Mouse (Mus musculus) stomach, embryonic 15.5 days (tissue): ENCODE results near the gene Oscp1. TPM values are rescaled to one million over a fixed set of nuclear protein-coding genes. Genes with fewer than 3 reads are reported as not detected.

Source experiments
- ATAC-seq: fragments of 200-750 bp; cut with Nextera tagmentation; 2 replicates; pipeline ENCODE4 v1.8.0; 2017; ENCODE audit warnings: low read depth, moderate number of reproducible peaks, moderate TSS enrichment; ENCODE audit not compliant: insufficient read depth, low FRiP score
- H3K27ac ChIP-seq: fragments of 300-500 bp; sonication (generic); 2 replicates; pipeline ENCODE4 v1.5.1; 2015; ENCODE audit warnings: mild to moderate bottlenecking, inconsistent platforms
- H3K27me3 ChIP-seq: fragments of 300-500 bp; sonication (generic); replicated peaks from 2 replicates; pipeline ENCODE4 v1.6.1; 2015; ENCODE audit warnings: inconsistent platforms
- H3K36me3 ChIP-seq: fragments of 300-500 bp; sonication (generic); 2 replicates; pipeline ENCODE4 v1.6.1; 2015; ENCODE audit warnings: inconsistent platforms
- H3K4me1 ChIP-seq: fragments of 300-500 bp; sonication (generic); 2 replicates; pipeline ENCODE4 v1.6.1; 2015; ENCODE audit warnings: inconsistent platforms
- H3K4me2 ChIP-seq: fragments of 300-500 bp; sonication (generic); 2 replicates; pipeline ENCODE4 v1.6.1; 2015; ENCODE audit warnings: mild to moderate bottlenecking, inconsistent platforms
- H3K4me3 ChIP-seq: fragments of 300-500 bp; sonication (generic); replicated peaks from 2 replicates; pipeline ENCODE4 v1.5.1; 2015; ENCODE audit warnings: inconsistent platforms
- H3K9ac ChIP-seq: fragments of 300-500 bp; sonication (generic); 2 replicates; pipeline ENCODE4 v1.6.1; 2015; ENCODE audit warnings: inconsistent platforms
- H3K9me3 ChIP-seq: fragments of 300-500 bp; sonication (generic); 2 replicates; pipeline ENCODE4 v1.6.1; 2016; ENCODE audit warnings: inconsistent platforms
- WGBS: fragments of 180-500 bp; shearing (Covaris S2); methylation state at CpG from one replicate; pipeline ENCODE4 v1.1.7; 2015; 5-methylcytosine and 5-hydroxymethylcytosine counted together
- polyA plus RNA-seq: library from polyadenylated mRNA; unstranded; fragments of >200 nt; fragmentation: Nextera tagmentation; extraction: Ambion mirVana; gene quantifications from 2 replicates; pipeline ENCODE4 v1.2.1, GENCODE M21; 2015

The Oscp1 gene
- polyA plus RNA-seq: 13.5 and 13.9 TPM in 2 replicates

- WGBS: under 1% methylated on average over 57 of the region's 57 CpGs
- H3K4me1 ChIP-seq: peaks cover 14% of the 10 kb centered on the region
- H3K4me3 ChIP-seq: peak within 1 kb of the TSS; percentile 75
Observed at GRCm38 (mm10) chr4:126058134-126058996, at the start of gene Oscp1. Oscp1 (plus strand) TSS chr4:126058565.

GRCm38 (mm10) chr4:126017676-126018332 is 40.6 kb upstream of the Oscp1 start:
- WGBS: 73% methylated on average over 7 of the region's 7 CpGs
- Histone ChIP-seq H3K27ac (no peak overlapping the region), H3K9me3 (no peaks in the 10 kb centered on the region), H3K9ac (no peak overlapping the region), H3K4me1 (no peaks in the 10 kb centered on the region), H3K4me2 (no peak overlapping the region), H3K4me3 (no peak overlapping the region), H3K27me3 (no peaks in the 10 kb centered on the region), H3K36me3 (no peaks in the 10 kb centered on the region)
- no peak for ATAC-seq

More at GRCm38 (mm10) chr4:126058134-126058996, at the start of gene Oscp1:
- Histone ChIP-seq H3K36me3 (peaks cover 11% of the 10 kb centered on the region), H3K27ac (peak within 1 kb of the TSS; percentile 36; the same call in 1 of the 2 replicates), H3K9ac (peak within 1 kb of the TSS; percentile 46), H3K9me3 (no peaks in the 10 kb centered on the region), H3K27me3 (no peaks in the 10 kb centered on the region), H3K4me2 (peak within 1 kb of the TSS; percentile 94)
- ATAC-seq: peak; percentile 98

GRCm38 (mm10) chr4:126018966-126019538 is 39.3 kb upstream of the Oscp1 start:
- H3K4me1 ChIP-seq: no peaks in the 10 kb centered on the region
- WGBS: 72% methylated on average over 11 of the region's 11 CpGs
- no peaks in the 10 kb centered on the region for H3K27me3 ChIP-seq
- H3K36me3 ChIP-seq: no peaks in the 10 kb centered on the region
- no peak overlapping the region for H3K9ac ChIP-seq
- H3K27ac ChIP-seq: no peak overlapping the region
- ATAC-seq: no peak
- H3K4me3 ChIP-seq: no peak overlapping the region
- no peak overlapping the region for H3K4me2 ChIP-seq
- no peaks in the 10 kb centered on the region for H3K9me3 ChIP-seq

GRCm38 (mm10) chr4:126024303-126024900 is 34.0 kb upstream of the Oscp1 start, which contains the start of gene Csf3r:
Csf3r (plus strand) TSS chr4:126024550.
- ATAC-seq: no peak

GRCm38 (mm10) chr4:126025801-126026200 is 32.6 kb upstream of the Oscp1 start:
- no peak overlapping the region for H3K4me3 ChIP-seq
- WGBS: 78% methylated on average over 5 of the region's 5 CpGs
- no peaks in the 10 kb centered on the region for H3K27me3 ChIP-seq
- no peak overlapping the region for H3K9ac ChIP-seq
- ATAC-seq: no peak
- H3K4me1 ChIP-seq: no peaks in the 10 kb centered on the region
- no peak overlapping the region for H3K27ac ChIP-seq
- H3K9me3 ChIP-seq: no peaks in the 10 kb centered on the region
- H3K4me2 ChIP-seq: no peak overlapping the region
- H3K36me3 ChIP-seq: no peaks in the 10 kb centered on the region

More at GRCm38 (mm10) chr4:126024303-126024900, 34.0 kb upstream of the Oscp1 start, which contains the start of gene Csf3r:
- Histone ChIP-seq H3K36me3 (no peaks in the 10 kb centered on the region), H3K9me3 (no peaks in the 10 kb centered on the region), H3K27ac (no peak within 1 kb of the TSS), H3K4me1 (no peaks in the 10 kb centered on the region), H3K4me3 (0 out of 2 replicates have a peak within 1 kb of the TSS, but pooled peaks have one; percentile 2), H3K27me3 (no peaks in the 10 kb centered on the region), H3K9ac (no peak within 1 kb of the TSS), H3K4me2 (no peak within 1 kb of the TSS)
- WGBS: 36% methylated on average over 16 of the region's 16 CpGs

GRCm38 (mm10) chr4:126027980-126028379 is 30.4 kb upstream of the Oscp1 start:
- Histone ChIP-seq H3K27ac (no peak overlapping the region), H3K27me3 (no peaks in the 10 kb centered on the region), H3K4me2 (no peak overlapping the region), H3K4me1 (no peaks in the 10 kb centered on the region), H3K4me3 (no peak overlapping the region), H3K36me3 (no peaks in the 10 kb centered on the region), H3K9me3 (no peaks in the 10 kb centered on the region), H3K9ac (no peak overlapping the region)
- 75% methylated on average over 3 of the region's 3 CpGs for WGBS
- ATAC-seq: no peak

GRCm38 (mm10) chr4:126029042-126029441 is 29.3 kb upstream of the Oscp1 start:
- no peaks in the 10 kb centered on the region for H3K36me3 ChIP-seq
- H3K4me1 ChIP-seq: no peaks in the 10 kb centered on the region
- no peak overlapping the region for H3K9ac ChIP-seq
- no peak for ATAC-seq
- no peak overlapping the region for H3K27ac ChIP-seq
- H3K27me3 ChIP-seq: no peaks in the 10 kb centered on the region
- WGBS: 62% methylated on average over 3 of the region's 3 CpGs
- H3K9me3 ChIP-seq: no peaks in the 10 kb centered on the region
- H3K4me2 ChIP-seq: no peak overlapping the region
- no peak overlapping the region for H3K4me3 ChIP-seq

GRCm38 (mm10) chr4:126030705-126031104 is 27.7 kb upstream of the Oscp1 start:
- no peaks in the 10 kb centered on the region for H3K9me3 ChIP-seq
- 67% methylated on average over 5 of the region's 5 CpGs for WGBS
- ATAC-seq: no peak
- H3K36me3 ChIP-seq: no peaks in the 10 kb centered on the region
- no peaks in the 10 kb centered on the region for H3K4me1 ChIP-seq
- H3K27ac ChIP-seq: no peak overlapping the region
- H3K9ac ChIP-seq: no peak overlapping the region
- no peak overlapping the region for H3K4me3 ChIP-seq
- H3K4me2 ChIP-seq: no peak overlapping the region
- no peaks in the 10 kb centered on the region for H3K27me3 ChIP-seq

- no peaks in the 10 kb centered on the region for H3K9me3 ChIP-seq
- no peak overlapping the region for H3K4me3 ChIP-seq
- H3K9ac ChIP-seq: no peak overlapping the region
- no peaks in the 10 kb centered on the region for H3K36me3 ChIP-seq
- no peaks in the 10 kb centered on the region for H3K27me3 ChIP-seq
- H3K4me2 ChIP-seq: no peak overlapping the region
- WGBS: 79% methylated on average over 5 of the region's 5 CpGs
- ATAC-seq: no peak
- H3K4me1 ChIP-seq: no peaks in the 10 kb centered on the region
- H3K27ac ChIP-seq: no peak overlapping the region
Observed at GRCm38 (mm10) chr4:126035413-126035812, 23.0 kb upstream of the Oscp1 start.

- peak within 1 kb of the TSS; percentile 75 for H3K27ac ChIP-seq
- H3K4me2 ChIP-seq: peak within 1 kb of the TSS; percentile 96
- H3K4me1 ChIP-seq: peaks cover 11% of the 10 kb centered on the region
- peak within 1 kb of the TSS; percentile 89 for H3K4me3 ChIP-seq
- no peaks in the 10 kb centered on the region for H3K9me3 ChIP-seq
- peak; percentile 93 for ATAC-seq
- WGBS: under 1% methylated on average over 56 of the region's 56 CpGs
- no peaks in the 10 kb centered on the region for H3K27me3 ChIP-seq
- peak within 1 kb of the TSS; percentile 59 for H3K9ac ChIP-seq
- peaks cover 15% of the 10 kb centered on the region; the same call in 1 of the 2 replicates for H3K36me3 ChIP-seq
Observed at GRCm38 (mm10) chr4:126046851-126047585, 11.3 kb upstream of the Oscp1 start, which contains the start of gene Mrps15. Mrps15 (plus strand) TSS chr4:126046925.

- ATAC-seq: no peak
- 77% methylated on average over 7 of the region's 7 CpGs for WGBS
- peaks cover 28% of the 10 kb centered on the region for H3K36me3 ChIP-seq
Observed at GRCm38 (mm10) chr4:126051617-126052016, 6.7 kb upstream of the Oscp1 start.

More at GRCm38 (mm10) chr4:126051617-126052016, 6.7 kb upstream of the Oscp1 start:
- no peak overlapping the region for H3K4me2 ChIP-seq
- no peaks in the 10 kb centered on the region for H3K9me3 ChIP-seq
- no peaks in the 10 kb centered on the region for H3K27me3 ChIP-seq
- H3K4me1 ChIP-seq: peaks cover 11% of the 10 kb centered on the region
- H3K27ac ChIP-seq: no peak overlapping the region
- no peak overlapping the region for H3K9ac ChIP-seq
- no peak overlapping the region for H3K4me3 ChIP-seq
